Mouse (Mus musculus) lung, postnatal 36 days (tissue): ENCODE measurements around the gene Wdr63.
A peak's percentile ranks its signal among the peaks of the same experiment; 100 is the strongest.

ENCODE experiments used
- DNase-seq: peaks from one replicate; pipeline ENCODE4 v3.0.0; 2022; ENCODE audit warnings: mixed read lengths

Gene Wdr63

DNA sequence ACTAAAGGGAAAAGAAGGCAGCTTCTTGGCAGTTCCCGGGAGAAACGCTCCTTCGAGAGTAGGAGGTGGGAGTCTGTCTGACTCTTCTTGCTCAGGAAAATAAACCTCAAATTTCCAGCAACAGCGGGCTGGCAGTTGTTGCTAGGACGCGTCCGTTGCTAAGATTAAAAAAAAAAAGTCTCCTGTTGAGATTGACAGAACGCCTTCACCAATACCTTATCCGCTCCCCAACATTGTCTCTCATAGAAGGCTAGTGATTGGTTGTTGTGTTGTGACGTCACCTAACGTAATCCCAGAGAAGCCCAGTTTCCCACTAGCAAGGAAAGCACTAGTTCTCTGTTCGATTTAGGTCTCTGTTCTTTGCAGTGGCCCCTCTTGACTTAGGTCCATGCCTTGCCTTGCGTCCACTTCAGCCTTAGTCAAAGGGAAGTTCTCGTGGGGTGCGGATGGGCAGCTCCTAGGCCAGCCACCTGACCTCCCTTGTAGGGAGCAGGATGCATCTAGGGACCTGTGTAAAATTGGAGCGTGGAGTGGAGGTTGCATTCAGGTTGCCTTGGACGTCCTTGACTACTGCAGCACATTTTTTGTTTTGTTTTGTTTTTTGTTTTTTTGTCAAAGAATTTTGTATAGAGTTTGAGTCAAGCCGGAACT is at the start of gene Wdr63:
Gene Wdr63 (minus strand): TSS at position 210 of the 651 bp plus-strand sequence.
- DNase-seq: peak; percentile 85

DNA sequence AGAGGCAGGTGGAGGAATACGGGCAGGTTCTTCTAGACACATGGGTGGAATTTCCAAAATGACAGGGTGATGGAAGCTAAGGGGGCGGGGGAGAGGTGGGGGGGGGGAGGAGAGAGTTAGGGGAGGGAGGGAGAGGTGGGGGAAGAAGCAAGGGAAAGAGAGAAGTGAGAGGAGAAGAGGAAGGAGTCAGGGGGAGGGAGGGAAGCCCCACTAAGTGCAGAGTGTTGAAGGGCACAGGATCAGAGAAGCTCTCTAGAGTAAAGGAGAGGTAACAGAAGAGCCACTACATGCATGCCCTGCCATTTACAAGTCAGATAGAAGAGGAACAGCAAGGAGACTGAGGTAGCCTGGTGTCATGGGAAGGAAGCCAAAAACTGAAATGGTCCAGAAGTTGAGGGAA is 48.9 kb upstream of the Wdr63 start:
- DNase-seq: no peak

DNA sequence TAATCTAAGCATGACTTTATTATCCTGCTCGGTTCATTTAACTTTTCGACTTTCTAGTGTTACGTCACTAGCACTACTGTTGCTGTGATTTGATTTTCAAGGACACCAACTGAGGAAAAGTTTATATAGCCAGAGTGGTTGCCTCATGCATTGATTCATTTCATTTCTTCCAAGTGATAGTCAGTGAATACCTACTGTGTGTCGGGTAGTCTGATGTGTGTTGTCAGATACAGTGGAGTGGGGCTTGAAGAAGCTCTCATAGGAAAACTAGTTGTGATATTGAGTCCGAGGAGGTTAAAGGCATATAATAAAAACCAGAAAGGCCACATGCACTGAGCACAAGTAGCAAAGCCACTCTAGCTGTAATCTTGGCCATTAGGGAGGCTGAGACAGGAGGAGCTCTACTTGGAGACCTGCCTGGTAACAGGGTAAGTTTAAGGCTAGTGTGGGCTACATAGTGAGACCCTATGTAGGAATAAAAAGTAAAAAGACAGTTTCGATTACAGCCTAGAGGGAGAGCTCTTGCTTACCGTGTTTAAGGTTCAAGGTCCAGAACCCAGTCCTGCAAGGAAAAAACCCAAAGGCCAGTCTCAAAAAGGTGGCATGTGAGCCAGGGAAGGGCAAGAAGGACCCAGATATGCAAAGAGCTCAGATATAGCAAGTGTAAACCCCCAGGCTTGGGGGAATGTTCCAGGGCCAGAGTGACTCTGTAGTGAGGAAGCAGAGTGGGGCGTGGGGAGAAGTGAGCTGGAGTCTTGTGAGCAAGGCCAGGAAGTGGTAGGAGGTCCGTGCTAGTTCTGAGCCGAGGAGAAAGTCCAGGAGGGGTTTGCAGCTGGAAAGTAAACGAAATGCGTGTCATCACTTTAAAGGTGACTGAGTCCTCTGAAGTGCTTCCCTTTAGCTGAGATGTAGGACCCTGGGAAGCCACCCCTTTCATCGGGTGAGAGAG is 48.0 kb upstream of the Wdr63 start:
- peak; percentile 38 for DNase-seq

DNA sequence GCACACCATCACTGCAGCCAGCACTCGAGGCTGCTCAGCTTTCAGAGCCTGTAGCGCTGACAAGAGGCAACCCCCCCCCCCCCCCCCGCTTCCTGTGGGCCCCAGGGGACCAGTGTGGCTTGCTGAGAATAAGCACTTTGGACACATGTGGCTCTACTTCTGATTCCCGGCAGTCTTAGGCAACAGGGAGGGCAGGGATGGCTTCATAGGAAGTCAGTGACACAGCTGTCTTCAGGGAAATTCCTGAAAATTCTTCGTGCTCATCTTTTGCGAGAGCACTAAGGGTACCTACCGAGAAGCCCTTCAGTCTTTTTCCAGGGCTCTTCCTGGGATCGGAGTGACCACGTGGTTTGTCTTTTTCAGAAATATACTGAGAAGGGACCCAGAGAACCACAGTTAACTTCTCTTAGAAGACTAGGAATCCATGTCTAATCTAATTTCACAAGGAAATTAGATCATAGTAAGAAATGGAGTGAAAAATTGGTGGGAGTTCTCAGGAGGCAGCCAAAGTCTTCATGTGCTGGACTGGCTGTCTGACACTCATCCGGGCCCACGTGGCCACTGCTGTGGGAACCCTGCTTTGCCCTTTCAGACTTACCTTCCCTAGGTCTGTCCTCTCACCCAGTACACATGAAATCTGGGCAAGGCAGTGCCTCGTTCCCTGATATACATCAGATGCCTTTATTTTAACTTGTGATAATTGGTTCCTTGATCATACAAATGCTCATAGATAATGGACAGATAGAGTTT is 46.1 kb upstream of the Wdr63 start:
- no peak for DNase-seq

DNA sequence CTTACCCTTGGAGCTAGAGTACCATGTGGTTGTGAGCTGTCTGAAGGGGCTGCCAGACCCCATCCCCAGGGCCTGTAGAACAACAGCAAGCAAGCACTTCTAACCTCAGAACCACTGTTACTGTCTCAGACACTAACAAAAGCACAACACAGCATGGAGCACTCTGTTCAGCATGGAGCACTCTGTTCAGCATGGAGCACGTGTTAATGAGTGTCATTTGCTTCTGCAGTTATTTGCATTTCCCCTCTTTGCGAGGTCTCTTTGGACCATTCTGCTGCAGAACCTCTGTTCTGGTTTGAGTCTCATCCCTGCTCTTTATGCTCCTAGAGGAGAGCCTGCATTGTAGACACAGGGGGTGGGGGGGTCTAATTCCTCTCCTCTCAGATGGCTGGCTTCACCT is 45.0 kb upstream of the Wdr63 start:
- DNase-seq: no peak

DNA sequence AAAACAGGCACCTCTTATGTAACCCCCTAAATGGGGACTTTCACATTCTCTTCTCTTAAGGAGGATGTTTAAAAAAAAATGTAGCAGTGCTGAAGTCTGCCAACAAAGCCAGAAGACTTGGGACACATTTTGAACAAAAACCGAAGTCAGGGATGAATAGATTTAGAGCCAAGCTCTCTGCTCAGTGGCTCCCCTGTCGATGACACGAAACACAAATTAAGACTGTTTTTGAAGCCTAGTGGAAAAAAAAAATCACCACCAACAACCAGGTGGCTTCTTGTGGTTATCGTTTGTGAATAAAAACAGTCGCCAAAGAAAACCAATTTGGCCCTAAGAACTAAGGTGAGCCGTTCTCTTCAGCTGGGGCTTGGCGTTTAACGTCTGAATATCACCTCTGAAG is 44.4 kb upstream of the Wdr63 start:
- no peak for DNase-seq

DNA sequence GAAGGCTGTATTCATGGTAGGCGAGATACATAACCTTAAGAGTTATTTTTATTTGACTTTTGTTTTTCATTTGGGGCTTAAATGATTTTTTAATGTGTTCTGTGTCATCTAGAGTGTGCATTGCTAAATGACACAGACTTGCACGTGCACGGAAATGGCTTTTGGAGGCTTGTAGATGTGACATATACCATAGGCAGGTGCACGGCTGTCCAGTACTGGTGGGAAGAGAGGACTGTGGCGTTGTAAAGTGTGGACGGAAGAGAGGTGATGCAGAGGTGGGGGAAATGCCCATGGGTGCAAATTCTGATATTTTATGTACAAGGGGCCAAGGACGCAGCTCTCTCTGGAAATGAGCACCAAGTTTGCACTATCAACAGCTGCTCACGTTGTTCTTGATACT is 43.8 kb upstream of the Wdr63 start:
- DNase-seq: no peak

DNA sequence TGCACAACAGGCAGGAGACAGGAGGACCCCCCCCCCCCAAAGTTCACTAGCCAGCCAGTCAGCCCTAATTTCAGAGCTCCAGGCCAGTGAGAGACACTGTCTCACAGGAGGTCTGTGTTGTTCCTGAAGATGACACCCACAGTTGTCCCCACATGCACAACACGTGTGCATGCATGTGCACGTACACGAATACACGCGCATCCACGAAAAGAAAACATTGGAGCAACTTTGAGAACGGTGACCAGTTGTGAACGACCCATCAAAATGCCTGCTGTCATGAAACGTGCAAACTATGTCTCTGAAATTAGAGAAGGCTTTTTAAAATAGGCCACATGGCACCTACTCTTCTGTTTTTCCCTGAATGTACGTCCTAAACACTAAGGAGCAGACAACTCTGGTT is 43.4 kb upstream of the Wdr63 start:
- no peak for DNase-seq

DNA sequence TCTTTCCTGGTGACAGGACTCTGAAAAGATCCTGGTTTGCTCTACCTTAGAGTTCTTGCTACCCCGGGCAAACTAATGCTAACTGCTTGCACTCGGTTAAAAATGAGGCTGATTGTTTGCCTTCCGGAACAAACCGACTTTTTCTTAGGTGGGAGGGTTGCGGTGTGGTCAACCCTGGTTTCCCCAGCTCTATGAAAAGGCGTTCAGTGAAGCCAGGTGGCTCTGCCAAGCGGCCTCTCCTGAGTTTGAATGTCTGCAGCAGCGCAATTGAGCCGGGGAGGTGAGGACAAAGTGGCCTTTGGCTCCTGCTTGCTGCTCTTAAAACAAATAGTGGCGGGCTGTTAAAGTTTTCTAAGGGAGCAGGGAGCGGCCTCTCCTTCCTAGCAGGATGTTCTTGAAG is 42.6 kb upstream of the Wdr63 start:
- DNase-seq: peak; percentile 35

DNA sequence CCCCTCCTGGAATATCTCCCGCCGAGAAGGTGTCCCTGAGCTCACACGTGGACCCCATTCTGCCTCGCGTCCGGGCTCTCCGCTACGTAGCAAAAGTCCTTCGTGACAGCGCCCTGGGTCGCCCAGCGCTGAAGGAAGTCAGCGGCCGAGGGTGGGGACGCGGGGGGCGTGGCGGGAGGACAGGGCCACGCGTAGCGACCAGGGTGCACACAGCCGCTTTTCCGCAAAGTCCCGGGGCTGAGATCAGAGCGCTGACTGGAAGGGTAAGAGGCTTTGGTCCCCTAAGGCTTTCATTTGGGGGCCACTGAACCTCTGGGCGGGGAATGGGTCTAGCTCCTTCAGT is 42.1 kb upstream of the Wdr63 start:
- DNase-seq: peak; percentile 66

DNA sequence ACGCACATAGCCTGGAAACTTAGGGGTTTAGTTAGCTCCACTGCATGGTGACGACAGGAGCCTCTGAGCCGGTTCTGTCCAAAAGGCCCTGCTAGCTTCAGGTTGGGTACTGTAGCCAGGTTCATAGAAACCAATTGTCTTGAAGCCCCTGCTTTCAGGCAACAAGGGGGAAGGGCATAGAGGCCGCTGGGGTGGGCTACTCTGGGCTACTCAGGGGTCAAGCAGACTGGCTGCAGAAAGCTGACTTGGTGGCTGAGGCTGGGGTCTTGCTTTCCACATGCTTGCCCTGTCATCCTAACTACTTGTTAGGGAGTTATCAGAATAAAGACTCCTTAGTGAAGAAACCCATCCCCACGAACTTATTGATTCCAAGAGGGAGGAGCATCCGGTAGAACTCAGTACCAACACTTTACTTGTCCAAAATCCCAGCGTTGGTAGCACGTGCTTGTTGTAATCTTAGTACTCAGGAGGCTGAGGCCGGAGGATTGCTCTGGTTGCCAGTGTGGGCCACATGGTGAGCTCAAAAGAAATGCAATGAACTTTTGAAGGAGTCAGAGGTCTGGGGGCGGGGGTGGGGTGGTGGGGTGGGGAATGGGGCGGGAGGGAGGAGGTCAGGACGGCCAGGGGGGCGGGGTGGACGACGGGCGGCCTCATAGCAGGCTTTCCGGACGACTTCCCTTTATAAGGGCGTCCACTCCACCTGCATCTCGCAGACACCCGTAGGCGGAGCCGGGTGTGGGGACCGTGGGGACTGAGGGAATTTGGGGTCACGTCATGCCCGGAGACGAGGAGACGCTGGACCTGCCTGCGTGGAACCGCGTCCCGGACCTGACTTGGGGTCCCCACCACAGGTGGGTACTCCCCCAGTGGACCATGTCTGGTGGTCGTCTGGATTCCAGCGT is 41.5 kb upstream of the Wdr63 start, which contains the start of gene Mcoln2:
Gene Mcoln2 (plus strand): TSS at position 678 of the 902 bp plus-strand sequence.
- peak; percentile 28 for DNase-seq

DNA sequence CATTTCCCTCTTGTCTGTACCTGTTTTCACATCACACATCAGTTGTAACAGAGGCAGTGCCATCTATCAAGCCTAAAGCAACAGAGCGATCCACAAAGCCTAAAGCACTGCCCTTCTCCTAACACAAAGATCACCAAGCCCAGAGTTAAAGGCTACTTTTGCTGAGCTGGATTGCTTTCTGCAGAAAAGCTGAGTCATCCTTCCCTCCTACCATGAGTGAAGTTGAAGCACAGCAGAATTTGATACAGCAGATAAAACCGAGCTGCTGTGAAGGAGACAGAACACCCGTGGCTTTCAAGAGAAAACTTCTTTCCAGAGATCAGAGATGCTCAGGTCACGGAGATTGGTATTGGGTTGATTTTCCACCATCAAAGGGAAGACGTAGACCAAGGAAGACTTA is 38.2 kb upstream of the Wdr63 start:
- DNase-seq: no peak

DNA sequence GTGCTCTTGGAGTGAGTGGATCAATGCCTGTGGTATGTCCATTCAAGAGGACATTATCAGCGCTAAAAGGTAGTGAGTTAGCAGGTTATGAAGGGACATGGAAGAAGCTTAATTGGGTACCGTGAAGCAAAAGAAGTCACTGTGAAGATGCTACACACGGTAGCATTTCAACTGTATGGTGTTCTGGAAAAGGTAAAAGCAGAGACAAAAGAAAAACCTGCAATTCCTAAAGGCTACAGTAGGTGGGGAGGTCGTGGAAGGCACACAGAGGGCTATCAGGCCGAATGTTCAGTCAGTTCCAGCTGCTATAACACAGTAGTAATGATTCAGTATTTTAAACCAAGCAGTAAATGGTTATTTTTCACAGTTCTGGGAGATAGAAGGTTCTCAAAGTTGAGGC is 37.6 kb upstream of the Wdr63 start:
- DNase-seq: no peak

DNA sequence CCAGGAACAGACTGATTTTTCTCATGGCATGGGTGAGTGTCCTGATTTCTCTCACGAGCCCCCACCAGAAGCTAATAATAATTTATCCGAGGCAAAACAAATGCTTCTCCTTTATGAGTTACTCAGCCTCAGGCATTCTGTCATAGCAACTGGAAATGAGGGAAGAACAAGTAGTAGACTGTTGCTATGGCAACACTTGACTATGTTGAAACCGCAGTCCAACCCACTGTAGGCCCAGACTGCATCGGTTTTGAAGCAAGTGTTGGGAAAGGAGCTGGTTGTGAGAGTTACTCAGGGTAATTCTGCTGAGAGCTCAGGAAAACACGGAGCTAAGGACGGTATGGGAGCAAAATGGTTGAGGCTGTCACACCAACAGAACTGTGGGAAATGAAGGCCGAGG is 34.6 kb upstream of the Wdr63 start:
- DNase-seq: no peak

DNA sequence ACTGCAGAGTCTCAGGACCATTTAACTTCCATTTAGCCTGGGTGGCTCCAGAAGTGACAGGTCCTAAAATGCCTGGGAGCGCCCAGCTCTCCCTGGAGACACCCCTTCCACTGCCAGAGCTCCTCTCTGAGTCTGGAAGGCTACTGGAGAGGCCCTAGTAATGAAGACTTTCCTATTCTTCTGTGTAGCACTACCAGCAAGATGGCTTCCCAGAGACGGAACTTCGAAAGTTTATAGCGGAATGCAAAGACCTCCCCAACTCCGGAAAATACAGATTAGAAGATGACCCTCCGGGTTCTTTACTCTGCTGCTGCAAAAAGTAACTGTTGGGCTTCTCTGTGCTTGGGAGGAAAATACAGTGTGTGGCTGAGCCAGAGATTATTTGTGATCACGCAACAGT is 32.3 kb upstream of the Wdr63 start:
- DNase-seq: no peak

DNA sequence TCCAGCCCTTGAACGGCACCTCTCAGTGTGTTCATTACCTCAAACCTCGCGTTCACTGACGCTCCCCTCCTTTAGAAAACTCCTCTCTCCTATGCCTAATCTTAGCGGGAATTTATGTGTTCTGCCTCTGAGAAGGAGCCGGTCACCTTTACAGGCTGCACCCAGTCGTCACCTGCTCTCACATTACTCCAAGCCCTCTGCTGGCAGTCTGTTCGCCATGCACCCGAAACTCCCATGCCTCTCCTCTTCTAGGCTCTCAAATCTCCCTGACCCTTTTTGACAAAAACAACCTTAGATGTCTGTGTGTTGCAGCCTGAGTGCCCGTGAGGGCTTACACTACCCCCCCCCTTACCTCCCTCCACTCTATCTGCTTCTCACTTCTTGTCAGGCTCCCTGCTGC is 28.5 kb upstream of the Wdr63 start:
- no peak for DNase-seq

DNA sequence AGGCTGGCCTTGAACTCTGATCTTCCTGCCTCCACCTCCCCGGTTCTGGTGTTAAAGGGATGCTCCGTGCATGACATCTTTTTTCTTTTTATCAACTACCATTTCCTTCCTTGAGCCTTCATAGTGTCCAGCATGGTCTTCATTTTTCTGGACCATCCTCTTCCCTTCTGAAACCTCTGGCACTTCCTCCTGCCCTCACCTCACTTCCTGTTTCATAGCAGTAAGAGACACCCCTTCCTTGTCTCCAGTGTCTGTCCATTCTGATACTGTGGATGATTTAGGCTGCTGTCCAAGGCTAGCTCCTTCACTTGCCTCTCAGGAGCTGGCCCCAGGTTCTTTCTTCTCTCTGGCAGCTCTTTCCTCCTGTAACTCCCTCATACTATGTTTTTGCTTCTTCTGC is 27.5 kb upstream of the Wdr63 start:
- no peak for DNase-seq

DNA sequence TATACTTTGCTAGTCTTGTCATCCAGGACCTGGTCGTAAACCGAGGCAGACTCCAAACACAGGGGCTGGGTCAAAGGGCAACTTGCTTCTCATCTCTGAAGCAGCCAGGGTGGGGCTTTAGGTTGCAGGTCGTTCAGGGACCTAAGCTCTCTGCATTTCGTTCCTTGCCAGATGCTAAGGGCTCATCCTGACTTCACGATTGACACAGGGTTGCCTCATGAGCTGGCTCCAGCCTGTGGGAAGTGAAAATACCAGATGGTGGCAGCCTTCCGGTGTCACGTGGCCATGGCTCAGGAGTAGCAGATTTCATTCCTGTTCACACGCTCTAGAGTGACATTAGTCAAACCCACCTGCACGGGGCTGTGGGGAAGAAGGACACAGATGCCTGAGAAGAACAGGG is 26.9 kb upstream of the Wdr63 start:
- no peak for DNase-seq

DNA sequence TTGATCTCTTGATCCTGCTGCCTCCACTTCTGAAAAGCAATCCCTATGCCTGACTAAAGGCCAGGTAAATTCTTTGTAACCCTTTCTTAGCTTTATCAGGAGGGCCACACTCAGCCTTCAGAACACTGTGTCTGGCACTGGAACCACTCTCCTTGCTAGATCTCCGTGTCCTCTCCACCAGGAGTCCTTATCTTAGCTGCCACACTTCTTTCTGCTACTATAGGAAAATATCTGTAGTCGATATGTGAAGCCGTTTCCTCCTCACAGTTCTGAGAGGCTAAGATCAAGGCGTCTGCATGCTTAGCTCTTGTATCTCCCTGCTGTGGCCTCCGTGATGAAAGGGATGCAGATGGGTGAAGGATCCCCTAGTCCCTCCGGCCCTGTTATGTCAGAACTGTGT is 19.3 kb upstream of the Wdr63 start:
- DNase-seq: no peak

DNA sequence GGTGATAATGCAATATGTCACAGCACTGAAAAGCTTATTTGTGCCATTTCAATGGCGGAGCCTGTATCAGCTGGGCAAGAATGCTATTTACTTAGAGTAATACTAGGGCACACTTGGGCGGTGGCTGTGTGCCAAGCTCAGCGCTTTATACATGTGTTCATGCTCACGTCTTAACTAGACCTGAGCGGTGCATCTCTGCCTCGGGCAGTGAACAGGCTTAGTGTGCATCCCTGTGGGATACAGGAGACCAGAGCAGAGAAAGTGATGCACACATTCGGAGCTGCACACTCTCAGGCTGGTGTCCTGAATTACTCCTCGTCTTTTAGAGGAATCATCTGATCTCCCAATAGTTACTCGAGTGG is 15.5 kb upstream of the Wdr63 start:
- no peak for DNase-seq

DNA sequence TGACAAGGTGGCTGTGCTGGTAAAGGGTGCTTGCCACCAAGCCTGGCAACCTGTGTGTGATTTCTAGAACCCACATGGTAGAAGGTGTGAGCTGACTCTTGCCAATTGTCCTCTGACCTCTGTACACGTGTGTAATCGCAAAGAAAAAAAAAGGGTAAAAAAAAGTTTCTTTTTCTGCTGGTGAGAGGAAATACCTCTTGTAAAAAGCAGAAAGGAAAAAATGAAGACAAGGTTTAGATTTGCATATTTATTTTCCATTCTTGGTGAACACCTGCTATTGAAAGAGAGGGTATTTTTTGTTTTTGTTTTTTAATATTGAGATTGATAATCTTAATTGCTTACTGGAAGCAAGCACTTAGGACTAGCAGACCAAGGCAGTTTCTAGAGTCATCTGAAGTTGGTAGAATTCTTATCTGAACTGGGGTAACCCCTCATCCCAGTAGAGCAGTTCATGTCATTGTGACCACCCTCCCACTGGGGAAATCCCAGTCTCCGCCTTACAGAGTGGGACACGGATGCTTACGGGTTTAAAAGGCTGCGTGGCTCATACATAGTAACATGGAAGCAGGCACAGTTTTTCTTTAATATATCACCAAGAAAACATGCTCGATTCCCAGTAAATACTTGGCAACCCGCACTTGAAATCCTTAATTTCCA is 15.0 kb upstream of the Wdr63 start:
- no peak for DNase-seq

DNA sequence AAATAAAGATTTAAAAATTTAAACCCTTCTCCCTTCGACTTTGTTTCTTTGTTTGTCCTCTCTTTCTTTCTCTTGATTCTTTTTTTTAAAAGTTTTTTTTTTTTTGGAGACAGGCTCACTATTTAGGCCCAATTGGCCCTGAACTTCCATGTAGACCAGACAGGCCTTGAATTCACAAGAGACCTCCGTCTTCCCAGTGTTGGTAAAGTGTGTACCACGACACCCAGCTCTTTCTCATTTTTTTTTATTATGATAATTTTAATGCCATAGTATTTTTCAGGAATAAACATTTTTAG is 14.1 kb upstream of the Wdr63 start:
- DNase-seq: no peak
